Mouse (Mus musculus) thymus, postnatal 0 days (tissue): Measurements from ENCODE around the gene Papola. TPM values are rescaled to one million over a fixed set of nuclear protein-coding genes. Genes with fewer than 3 reads are reported as not detected.

Experiments
- DNase-seq: peaks from one replicate; pipeline ENCODE4 v3.0.0-alpha.2; 2015; ENCODE audit warnings: low spot score
- microRNA-seq: library from miRNA; unstranded; fragments of <30 nt; microRNA quantifications from one replicate; pipeline ENCODE4, GENCODE M21; 2016; ENCODE audit warnings: borderline number of aligned reads
- polyA plus RNA-seq: library from polyadenylated mRNA; unstranded; fragments of >200 nt; fragmentation: Nextera tagmentation; extraction: Ambion mirVana; gene quantifications from 2 replicates; pipeline ENCODE4 v1.2.1, GENCODE M21; 2015

Gene Papola
- polyA plus RNA-seq, 1 experiment from 2014 or later, result 207 TPM

DNA sequence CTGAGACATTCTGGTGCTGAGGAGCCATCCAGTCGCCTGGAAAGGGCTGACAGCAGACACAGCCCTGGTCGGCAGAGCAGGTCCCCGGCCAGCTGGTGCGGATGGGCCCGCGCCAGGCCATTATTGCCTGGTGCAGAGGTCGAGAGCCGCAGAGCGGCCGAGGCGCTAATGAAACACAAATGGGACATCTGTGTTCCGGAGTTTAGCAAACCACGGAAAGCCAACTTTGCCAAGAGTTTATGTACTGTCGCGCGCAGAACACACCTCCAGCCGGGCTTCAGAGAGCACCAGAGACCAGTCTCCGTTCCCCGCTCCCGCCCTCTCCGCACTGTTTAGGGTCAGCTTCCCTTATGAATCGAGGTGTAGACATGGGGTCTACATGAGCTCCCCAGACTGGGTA is 78.1 kb downstream of the Papola start:
- DNase-seq, result no peak

DNA sequence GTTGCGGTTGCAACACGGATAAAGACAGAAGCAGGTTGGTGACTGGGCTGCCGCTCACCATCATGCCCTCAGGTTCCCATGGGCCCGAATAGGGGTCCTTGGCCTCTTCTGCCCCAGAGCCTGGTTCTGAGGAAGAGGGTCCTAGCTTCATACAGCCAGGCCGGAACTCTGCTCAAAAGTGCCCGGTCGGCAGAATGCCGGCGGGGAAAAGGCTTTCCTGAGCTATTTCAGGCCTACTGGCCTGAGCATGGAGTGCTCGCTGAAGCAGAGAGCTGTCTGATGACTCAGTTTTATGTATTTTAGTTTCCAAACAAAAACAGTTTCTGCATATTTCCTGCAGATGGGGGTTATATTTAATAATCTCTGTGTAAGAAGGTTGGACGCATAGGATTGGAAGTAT is 78.9 kb downstream of the Papola start:
- no peak for DNase-seq

DNA sequence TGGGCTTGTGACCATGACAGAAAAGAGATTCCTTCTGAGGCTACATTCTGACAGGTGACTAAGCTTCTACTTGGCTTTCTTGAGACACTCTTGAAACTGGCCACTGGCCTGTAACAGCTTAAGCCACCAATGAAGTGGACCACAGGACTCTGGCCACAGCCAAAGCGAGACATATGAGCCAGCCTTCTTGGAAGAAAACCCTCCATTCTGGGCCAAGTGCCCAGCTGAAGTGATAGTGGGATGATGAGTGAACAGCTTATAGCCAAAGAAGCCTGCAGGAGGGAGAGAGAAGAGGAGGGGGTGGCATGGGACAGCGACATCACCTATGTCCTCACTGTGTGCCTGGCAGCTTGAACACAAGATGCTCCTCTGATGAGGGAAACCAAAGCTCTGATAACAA is 83.2 kb downstream of the Papola start:
- DNase-seq, result no peak

DNA sequence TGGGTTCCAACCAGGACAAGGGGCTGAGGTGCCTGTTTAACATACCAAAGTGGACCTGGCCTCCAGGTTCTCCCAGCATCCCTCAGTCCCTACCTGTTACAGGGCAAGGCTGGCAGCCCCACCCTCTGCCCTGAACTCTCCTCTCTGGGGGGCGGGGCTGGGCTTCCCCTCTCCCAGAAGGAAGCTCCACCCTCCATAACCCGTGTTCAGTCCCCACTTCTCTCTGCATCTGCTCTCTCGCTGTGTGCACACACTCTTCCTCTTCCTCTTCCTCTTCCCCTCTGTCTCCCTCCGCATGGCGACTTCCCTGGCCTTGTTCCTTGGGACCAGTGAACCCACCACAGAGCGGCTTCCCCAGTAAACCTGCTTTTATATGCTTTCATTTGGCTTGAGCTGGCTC is 84.7 kb downstream of the Papola start:
- DNase-seq, result no peak

DNA sequence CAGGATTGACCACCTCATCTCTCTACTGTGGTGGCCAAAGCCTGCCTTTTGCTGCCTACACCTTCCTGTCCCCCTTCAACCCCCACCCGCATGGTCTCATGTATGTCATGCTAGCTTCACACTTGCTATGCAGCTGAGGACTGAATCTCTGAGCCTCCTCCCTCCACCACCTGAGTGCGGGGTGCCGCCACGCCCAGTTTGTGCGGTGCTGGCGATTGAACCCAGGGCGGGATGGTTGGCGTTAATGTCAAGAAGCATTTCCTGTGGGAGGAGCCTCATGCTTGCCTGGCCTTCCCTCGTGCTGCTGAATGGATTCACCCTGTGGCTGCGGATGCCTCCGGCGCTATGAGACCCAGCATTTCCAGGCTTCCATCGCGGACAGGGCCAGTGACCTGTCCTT is 85.2 kb downstream of the Papola start:
- no peak for DNase-seq

DNA sequence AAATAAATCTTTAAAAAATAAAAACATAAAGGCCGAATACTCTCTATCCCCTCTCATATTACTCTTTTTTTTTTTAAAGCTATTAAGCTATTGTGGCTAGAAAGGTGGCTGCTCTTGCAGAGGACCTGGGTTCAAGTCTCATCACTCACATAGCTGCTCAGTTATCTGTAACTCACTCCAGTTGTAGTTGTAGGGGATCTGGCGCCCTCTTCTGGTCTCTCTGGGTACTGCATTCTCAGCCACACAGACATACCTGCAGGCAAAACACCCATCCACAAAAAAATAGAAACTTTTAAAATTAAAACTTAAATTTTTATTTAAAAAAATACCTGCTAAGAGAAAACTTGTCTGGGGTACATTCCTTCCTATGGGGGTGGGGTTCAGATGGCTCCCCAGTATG is 88.8 kb downstream of the Papola start:
- DNase-seq, result peak; percentile 21

DNA sequence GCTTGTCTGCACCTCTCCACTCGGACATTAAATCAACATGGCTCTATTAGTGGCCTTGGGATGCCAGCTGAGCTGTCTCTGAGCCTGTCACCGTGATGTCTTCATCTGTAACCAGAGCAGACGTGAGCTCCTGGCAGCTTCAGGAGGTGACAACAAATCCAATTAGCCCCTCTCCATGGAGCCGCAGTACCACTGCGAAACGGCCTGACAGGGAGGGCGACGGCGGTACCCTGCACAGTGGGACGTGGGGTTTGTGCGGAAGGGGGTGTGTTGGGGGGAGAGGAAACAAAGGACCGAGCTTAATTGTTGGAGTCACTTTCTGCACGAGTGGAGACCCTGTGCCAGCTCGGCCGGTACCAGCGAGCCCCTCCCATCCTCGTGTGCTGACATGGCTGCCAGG is 90.6 kb downstream of the Papola start:
- DNase-seq, result no peak

DNA sequence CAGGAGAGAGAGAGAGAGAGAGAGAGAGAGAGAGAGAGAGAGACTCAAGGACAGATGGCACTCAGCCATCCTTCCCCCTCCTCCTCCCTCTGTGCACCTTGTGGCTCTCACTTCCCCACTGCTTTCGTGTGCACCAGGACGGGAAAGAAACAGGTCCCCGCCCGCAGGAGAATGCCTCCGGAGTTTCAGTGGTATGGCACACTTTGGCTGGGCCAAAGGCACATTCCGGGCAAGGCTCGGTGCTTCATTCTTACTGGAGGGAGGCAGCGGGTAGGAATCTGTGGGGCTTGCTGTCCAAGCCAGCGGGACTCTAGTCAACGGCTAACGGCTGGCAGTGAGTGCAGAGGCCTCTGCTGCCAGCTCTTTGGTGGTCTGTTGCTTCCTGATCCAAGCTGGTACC is 92.0 kb downstream of the Papola start:
- DNase-seq, result no peak

DNA sequence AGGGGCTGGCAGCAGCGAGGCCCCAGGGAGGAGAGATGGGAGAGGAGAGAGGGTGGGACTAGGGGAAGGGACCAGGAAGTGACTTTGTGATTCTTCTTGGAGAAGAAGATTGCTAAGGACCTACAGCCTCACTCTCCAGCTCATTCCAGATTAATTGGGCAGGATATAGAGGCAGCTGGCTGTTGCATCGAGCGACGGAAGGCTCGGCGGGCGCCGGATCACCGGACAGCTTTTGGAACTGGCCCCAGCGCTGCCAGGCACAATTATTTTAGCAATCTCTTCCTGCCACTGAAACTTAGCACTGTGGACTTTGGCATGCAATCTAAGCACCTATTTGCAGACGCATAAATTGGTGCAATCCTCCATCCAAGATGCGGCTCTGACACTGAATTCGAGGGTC is 92.4 kb downstream of the Papola start:
- DNase-seq, result no peak

DNA sequence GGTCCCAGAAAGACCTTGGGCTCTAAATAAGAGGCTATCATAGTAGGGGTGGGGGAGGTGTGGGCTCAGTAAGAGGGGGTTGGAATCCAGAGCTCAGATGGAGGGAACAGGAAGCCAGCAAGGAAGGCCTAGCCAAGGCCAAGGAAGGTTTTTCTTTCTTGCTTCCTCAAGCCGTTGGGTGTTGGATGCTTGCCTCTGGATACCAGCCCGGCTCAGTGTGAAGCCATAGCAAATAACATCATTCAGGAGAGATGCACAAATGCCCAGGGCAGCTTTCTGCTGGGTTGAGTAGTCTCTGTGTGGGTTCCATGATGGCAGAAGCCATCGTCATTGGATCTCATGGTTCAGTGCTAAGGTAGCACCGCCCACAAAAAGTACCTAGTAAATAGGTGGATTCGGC is 94.3 kb downstream of the Papola start:
- no peak for DNase-seq

DNA sequence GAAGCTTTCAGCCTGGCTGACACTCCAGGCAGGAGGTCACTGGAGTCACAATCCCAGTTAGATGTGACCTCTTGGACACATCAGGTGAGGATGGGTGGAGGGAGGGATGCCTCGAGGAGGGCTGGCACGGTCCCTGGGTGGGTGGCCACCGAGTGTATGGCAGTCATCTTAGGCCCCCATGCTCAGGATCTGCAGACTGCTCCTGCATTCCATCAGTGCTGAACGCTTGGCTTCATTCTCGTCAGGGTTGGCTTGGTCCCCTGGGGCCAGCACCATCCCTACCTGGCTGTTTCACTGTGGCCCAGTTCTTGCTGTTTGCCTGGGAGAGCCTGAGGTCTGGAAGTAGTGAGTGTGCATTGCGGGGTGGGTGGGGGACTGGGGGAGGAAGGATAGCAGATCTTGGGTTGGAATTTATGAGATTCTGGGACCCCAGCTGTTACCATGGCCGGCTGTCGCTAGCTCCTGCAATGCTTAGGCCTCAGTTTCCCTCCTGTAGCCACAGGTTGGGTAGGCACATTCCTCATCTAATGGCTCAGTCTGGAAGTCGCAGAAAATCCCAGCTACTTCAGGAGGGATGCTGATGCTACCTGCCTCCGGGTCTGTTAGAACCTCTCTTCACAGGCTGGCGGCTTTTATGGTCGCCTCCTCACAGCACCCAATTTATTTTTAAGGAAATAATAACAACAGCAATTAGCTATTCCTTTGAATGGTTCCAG is 99.5 kb downstream of the Papola start:
- no peak for DNase-seq

DNA sequence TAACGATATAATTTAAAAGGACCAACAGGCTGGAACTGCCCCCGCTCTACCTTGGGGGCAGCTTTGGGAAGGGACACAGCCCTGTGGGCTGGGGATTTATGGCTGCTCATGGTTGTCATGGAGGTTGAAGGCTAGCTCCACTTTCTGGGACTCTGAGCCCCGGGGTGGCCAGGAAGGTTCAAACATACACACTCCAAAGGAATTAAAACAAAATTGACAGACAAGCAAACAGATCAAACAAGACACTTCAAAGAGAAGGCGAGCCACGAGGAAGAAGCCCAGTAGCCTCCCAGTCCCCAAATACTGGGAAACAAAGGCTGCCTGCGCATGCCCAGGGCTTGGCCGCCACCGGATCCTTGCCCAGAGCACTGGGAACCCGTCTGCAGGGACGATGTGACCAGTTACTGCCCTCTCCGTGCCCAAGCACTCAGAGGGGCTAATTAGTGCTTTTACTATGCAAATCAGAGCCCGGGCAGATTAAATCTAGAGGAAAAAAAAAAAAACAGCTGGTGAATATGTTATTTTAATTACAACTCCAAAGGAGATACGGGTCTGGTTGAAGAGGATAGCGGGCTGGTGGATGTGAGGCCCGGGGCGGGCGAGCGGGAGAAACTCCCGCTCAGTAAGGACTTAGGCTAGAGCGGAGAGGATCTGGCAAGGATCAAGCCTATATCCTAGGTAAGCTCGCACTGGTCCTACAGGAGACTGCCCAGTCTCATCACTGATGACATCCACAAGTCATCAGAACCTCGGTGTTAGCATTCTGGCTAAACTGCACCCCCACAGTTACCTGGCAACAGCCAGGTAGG is 100.2 kb downstream of the Papola start:
- DNase-seq, result no peak

Small RNAs within 50 kb of the gene (microRNA-seq; reads per million reads assigned to microRNA genes)
- 2.1 reads per million for gene Gm22120

Other genes starting within 250 kb of the Papola start
- gene Bdkrb2, start 221.5 kb upstream of the Papola start, polyA plus RNA-seq, result 1.7 and 1.8 TPM in 2 replicates
- gene Bdkrb1, start 181.6 kb upstream of the Papola start, polyA plus RNA-seq, result 0.86 and 1.1 TPM in 2 replicates
- 34.4 and 36.6 TPM in 2 replicates for gene Gskip, start 99.9 kb upstream of the Papola start, polyA plus RNA-seq
- gene Atg2b, start 99.5 kb upstream of the Papola start, polyA plus RNA-seq, result 9.0 and 10.4 TPM in 2 replicates
- gene Ak7, start 78.7 kb upstream of the Papola start, polyA plus RNA-seq, result 0.17 and 0.41 TPM in 2 replicates
- gene Vrk1, start 225.5 kb downstream of the Papola start, polyA plus RNA-seq, result 112 and 116 TPM in 2 replicates